Mouse (Mus musculus): Measurements from ENCODE around the gene Map1s.

GRCm38 (mm10) chr8:70884186-70884585 lies 21.5 kb upstream of the Map1s start:
- TF ChIP-seq TAL1 (IDR thresholded peaks at IDR 0.05; ENCODE audit: low read length) (no peak), GATA1 (IDR thresholded peaks at IDR 0.05; ENCODE audit: low read length) (no peak)
